Mouse (Mus musculus): ENCODE measurements around the gene Ube2v1.
"Not testable (repeated sequence)": the region's sequence is repeated elsewhere in the genome, so short reads cannot be mapped to it uniquely, and the experiment has no call there.

Ube2v1 gene

GRCm38 (mm10) chr2:167654911-167655600 lies 23.2 kb upstream of the Ube2v1 start:
- DNase-seq: no peak

GRCm38 (mm10) chr2:167652694-167653093 lies 20.8 kb upstream of the Ube2v1 start:
- DNase-seq: no peak

- DNase-seq: no peak
These were observed 19.7 kb upstream of the Ube2v1 start for GRCm38 (mm10) chr2:167651622-167652021.

GRCm38 (mm10) chr2:167649290-167650032 lies 17.6 kb upstream of the Ube2v1 start:
- no peak for DNase-seq

- no peak for DNase-seq
These were observed 14.5 kb upstream of the Ube2v1 start for GRCm38 (mm10) chr2:167646411-167646810.

GRCm38 (mm10) chr2:167643356-167644052 lies 11.6 kb upstream of the Ube2v1 start:
- DNase-seq: not testable (repeated sequence)

- no peak for DNase-seq
These were observed 10.3 kb upstream of the Ube2v1 start for GRCm38 (mm10) chr2:167642164-167642563.

- peak; percentile 62 for DNase-seq
These were observed 9.4 kb upstream of the Ube2v1 start for GRCm38 (mm10) chr2:167641337-167641736.

GRCm38 (mm10) chr2:167640279-167640678 lies 8.4 kb upstream of the Ube2v1 start:
- DNase-seq: peak; percentile 62

GRCm38 (mm10) chr2:167634865-167635512 lies 3.1 kb upstream of the Ube2v1 start:
- no peak for DNase-seq

- DNase-seq: peak; percentile 97
These were observed 2.5 kb upstream of the Ube2v1 start for GRCm38 (mm10) chr2:167634338-167634770.

- DNase-seq: no peak
These were observed 1.6 kb upstream of the Ube2v1 start for GRCm38 (mm10) chr2:167633537-167633872.

- no peak for DNase-seq
These were observed 1.0 kb upstream of the Ube2v1 start for GRCm38 (mm10) chr2:167632731-167633536.

- DNase-seq: peak; percentile 72
These were observed 709 bp downstream of the Ube2v1 start for GRCm38 (mm10) chr2:167631181-167631590.

GRCm38 (mm10) chr2:167630421-167630820 lies 1.5 kb downstream of the Ube2v1 start:
- peak; percentile 64 for DNase-seq

- DNase-seq: peak; percentile 50
These were observed 2.2 kb downstream of the Ube2v1 start for GRCm38 (mm10) chr2:167629665-167630209.

- peak; percentile 93 for DNase-seq
These were observed 3.0 kb downstream of the Ube2v1 start for GRCm38 (mm10) chr2:167628872-167629271.

GRCm38 (mm10) chr2:167627019-167627418 lies 4.9 kb downstream of the Ube2v1 start:
- no peak for DNase-seq

GRCm38 (mm10) chr2:167625670-167626069 lies 6.2 kb downstream of the Ube2v1 start:
- DNase-seq: no peak

GRCm38 (mm10) chr2:167624368-167625075 lies 7.4 kb downstream of the Ube2v1 start:
- DNase-seq: no peak

GRCm38 (mm10) chr2:167622965-167623364 lies 8.9 kb downstream of the Ube2v1 start:
- DNase-seq: no peak

Measured in liver (tissue).